Mouse (Mus musculus): ENCODE data around the gene Gcn1l1.

GRCm38 (mm10) chr5:115650885-115651284 is 85.8 kb downstream of the Gcn1l1 start:
- TF ChIP-seq CTCF (IDR thresholded peaks at IDR 0.05; ENCODE audit: low read depth) (no peak), EP300 (IDR thresholded peaks at IDR 0.05; ENCODE audit: low read depth) (no peak)
